Mouse (Mus musculus): ENCODE measurements around the gene Tfpt.

DNA sequence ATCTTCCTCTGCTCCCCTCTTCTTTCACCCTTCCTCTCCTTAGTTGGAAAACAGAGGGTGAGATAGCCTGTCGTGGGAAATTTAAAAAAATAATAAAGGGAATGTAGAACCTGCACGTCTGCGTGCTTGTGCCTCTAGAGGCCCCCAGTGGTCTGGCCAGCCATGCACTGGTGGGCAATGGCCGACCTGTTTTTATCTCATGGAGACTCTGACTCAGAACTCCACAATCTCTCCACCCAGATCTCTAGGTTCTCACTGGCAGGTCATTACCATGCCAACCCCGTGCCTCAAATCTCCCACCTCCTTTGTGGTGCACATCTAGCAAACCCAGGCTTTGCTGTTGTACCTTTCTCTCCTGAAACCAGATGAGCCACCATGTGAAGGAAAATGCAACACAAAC is 35.0 kb downstream of the Tfpt start:
- TF ChIP-seq POLR2A (IDR thresholded peaks at IDR 0.05; ENCODE audit: insufficient read depth, low read depth, low read length) (no peak), EP300 (IDR thresholded peaks at IDR 0.05; ENCODE audit: insufficient read depth, low read depth, low read length) (no peak)
